Mouse (Mus musculus): ENCODE results near the gene Cfd. TPM values are rescaled to one million over a fixed set of nuclear protein-coding genes. Genes with fewer than 3 reads are reported as not detected.
A peak's percentile ranks its signal among the peaks of the same experiment; 100 is the strongest.

The Cfd gene
- total RNA-seq, 2 experiments from 2014 or later: not detected

DNA sequence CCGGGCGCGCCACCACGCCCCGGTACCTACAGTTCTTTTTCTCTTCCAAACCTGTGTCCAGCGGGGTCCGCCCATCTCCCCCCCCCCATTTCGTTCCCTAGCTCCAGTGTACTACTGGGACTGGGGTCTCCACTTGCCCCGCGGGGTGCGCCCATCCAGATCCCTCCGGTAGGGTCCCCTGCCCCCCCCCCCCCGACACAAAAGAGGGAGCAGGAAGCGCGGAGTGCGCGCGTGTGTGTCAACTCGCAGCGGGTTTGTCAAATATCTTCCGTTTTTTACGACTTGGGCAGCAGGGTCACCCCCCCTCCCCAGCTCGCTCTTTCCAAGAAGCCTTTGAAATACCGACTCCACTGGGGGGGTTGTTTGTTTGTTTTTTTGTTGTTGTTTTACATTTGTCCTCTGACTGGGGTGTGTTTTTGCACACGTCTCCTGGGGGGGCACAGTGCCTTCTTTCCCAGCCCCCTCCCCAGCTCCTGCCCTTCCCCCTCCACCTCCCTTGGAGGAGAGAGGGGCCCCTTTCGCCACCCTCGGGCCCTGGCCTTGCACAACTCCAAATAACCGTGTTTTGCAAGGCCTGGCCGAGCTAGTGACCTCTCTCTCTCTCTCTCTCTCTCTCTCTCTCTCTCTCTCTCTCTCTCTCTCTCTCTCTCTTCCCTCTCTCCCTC, 37.5 kb downstream of the Cfd start:
- no peak for DNase-seq (ENCODE audit: low spot score in 2 of 2)
- peak overlapping the region; percentile 96 for H3K27ac ChIP-seq
- H3K4me3 ChIP-seq: peak overlapping the region; percentile 90
- no peak for TF ChIP-seq CTCF (conservative IDR thresholded peaks at IDR 0.05)

DNA sequence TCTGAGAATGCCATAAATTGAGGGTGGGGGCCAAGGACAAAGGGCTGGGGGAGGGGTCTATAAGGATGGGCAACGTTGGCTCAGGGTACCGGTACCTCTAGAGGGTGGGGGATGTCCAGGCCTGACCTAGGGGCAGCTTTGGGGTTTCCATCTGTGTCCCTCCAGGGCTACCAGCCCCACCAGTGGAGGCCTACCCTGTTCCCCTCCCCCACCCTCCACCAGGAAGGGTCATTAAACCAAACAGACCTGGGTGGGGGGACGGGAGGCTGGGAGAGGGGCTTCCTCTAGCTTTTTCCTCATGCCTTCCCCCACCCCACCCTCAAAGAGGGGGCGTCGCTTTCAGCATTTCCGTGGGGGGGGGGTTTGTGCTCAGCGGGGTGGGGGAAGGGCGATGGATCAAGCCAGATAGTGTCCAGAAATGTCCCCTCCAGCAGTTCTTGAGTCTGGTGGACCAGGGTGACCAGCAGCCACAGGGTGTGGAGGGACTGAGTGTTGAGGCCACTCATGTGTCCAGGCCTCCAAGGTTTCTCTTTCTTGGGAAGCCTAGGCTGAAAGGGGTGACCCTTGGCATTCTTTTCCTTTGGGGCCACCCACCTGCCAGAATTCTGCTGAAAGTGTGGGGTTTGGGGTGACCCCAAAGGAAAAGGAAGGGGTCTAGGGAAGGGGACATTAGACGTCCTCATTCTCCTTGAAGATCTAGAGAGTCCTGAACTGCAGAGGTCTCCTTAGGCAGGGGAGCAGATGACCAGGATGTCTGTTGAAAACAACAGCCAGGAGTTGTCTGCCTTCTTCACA, 38.5 kb downstream of the Cfd start:
- H3K4me3 ChIP-seq: no peak overlapping the region
- H3K27ac ChIP-seq: no peak overlapping the region
- DNase-seq (ENCODE audit: low spot score in 2 of 2): no peak
- no peak for TF ChIP-seq CTCF (conservative IDR thresholded peaks at IDR 0.05)

DNA sequence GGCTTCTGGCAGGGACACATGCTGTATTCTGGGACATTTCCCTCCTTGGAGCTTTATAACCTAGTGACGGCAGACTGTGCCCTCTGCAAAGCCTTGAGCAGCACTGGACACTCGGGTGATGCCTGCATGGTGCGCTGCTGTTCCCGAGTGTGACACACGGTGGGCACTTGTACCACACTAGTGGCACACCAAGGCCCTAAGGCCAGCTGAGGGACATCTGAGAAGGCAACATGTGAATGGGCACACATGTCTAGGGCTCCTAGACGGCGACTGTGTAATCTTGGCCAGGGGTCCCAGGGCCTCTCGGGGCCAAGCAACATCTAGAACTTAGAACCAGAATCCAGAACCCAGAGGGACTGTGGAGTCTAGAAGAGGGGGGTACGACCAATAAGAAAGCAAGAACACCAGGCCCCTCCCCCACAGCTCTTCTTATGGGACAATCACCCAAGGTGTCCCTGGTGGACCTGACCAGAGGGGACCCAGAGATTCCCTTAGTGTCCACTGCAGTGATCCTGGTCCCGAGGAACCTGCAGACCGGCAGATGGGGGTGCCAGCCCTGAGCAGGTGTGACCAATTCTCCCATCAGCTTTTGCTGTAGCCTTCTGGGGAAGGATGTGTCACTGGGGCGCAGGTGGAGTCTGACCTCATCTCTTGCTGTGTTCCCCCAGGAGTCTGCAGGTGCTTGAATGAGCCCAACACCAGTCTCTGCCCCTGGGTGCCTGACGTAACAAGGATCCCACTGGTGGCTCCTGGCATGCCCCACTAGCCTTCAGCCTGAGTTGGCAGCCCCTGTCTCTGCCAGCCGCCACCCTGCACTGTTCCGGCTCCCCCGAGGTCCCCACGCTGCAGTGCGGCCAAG, 39.5 kb downstream of the Cfd start:
- TF ChIP-seq CTCF (conservative IDR thresholded peaks at IDR 0.05): no peak
- no peak overlapping the region for H3K27ac ChIP-seq
- DNase-seq (ENCODE audit: low spot score in 2 of 2): no peak
- H3K4me3 ChIP-seq: no peak overlapping the region

DNA sequence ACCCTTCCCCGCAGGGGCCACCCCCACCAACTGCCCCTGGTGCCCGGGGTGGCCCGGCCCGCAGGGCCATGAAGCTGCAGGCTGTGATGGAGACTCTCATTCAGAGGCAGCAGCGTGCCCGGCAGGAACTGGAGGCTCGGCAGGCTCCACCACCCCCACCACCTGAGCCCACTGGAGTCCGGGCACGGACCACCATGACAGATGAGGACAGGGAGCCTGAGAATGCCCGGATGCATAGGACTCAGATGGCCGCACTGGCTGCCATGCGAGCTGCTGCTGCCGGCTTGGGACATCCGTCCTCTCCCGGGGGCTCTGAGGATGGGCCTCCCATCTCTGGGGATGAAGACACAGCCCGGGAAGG, 40.2 kb downstream of the Cfd start:
- Histone ChIP-seq H3K27ac (no peak overlapping the region), H3K4me3 (no peak overlapping the region)
- DNase-seq (ENCODE audit: low spot score in 2 of 2): no peak
- no peak for TF ChIP-seq CTCF (conservative IDR thresholded peaks at IDR 0.05)

DNA sequence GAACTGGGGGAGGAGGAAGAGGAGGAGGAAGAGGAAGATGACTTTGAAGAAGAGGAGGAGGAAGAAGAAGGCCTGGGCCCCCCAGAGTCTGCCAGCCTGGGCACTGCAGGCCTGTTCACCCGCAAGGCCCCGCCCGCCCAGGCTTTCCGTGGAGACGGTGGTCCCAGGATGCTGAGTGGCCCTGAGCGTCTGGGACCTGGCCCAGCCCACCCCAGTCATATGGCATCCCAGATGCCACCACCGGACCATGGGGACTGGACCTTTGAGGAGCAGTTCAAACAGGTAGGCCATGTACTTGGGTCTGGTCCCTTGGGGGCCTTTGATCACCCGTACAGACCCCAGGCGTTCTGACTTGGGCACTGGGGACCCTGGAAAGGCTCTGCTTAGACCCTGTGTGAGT, 41.1 kb downstream of the Cfd start:
- no peak for DNase-seq (ENCODE audit: low spot score in 2 of 2)
- H3K4me3 ChIP-seq: no peak overlapping the region
- no peak for TF ChIP-seq CTCF (conservative IDR thresholded peaks at IDR 0.05)

DNA sequence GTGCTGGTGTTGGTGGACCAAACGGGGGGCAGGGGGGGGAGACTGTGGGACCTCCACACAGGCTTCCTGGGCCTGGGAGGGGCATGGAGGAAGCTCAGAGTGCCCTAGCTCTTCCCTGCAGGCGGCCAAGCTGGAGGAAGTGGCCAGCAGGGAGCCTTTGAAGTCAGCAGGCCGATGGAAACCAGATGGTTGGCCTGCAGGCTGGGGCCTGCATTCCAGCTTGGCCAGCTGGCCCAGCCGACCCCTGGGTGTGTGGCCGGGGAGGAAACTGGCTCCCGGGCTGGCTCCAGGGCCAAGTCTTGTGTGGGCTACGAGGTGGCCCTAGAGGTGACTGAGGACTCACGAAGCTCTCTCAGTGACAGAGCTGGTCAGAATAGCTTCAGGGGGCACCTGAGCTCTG, 42.1 kb downstream of the Cfd start:
- peak in 1 of 2 experiments; percentile 47 for DNase-seq (ENCODE audit: low spot score in 2 of 2)

More for the DNA sequence above, 41.1 kb downstream of the Cfd start:
- no peak overlapping the region for H3K27ac ChIP-seq

DNA sequence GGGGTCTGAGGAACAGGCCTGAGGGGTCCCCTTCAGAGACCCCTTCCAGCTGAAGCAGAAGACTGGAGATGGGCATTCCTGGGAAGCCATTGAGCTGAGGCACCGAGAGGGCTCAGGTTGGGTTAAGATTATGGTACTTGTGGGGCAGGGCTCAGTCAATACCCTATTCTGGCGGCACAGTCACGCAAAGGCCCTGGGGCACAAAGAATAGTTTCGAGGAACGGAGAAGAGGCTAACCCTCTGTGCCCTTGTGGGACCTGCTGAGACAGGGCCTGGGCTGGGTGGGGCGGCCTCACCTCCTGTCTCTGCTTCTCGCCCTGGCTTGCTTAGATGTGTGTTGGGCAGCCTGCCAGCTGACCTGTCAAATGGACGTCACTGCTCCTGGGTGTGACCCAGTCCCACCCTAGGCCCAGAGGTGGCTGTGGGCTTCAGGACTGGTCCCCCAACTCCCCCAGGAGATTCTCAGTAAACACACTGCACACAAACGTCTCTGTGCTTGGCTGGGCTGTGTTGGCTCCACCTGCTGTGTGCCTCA, 42.6 kb downstream of the Cfd start:
- DNase-seq (ENCODE audit: low spot score in 2 of 2): no peak
- no peak for TF ChIP-seq CTCF (conservative IDR thresholded peaks at IDR 0.05)
- H3K4me3 ChIP-seq: no peak overlapping the region
- H3K27ac ChIP-seq: peak overlapping the region; percentile 72; the same call in 1 of the 2 replicates

More for the DNA sequence above, 42.1 kb downstream of the Cfd start:
- TF ChIP-seq CTCF (conservative IDR thresholded peaks at IDR 0.05): peak; percentile 38
- Histone ChIP-seq H3K4me3 (no peak overlapping the region), H3K27ac (peak overlapping the region; percentile 72; the same call in 1 of the 2 replicates)

DNA sequence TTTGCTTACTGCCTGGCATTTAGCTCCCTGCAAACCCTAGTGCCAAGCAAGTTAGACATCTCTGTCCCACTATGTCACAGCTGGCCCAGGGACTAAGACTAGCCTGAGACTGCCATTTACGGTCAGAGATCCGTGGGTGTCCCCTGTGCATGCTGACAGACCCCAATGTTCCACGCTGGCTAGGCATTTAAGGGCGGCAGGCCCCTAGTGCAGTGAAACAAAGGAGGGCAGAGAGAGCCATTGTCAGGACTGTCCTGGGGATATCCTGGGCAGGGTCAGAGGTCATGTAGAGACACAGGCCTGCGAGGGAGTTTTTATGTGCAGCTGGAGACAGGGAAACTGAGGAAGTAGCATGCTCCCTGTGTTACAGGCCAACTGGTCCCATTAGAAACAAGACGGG, 43.2 kb downstream of the Cfd start:
- H3K4me3 ChIP-seq: no peak overlapping the region
- no peak for TF ChIP-seq CTCF (conservative IDR thresholded peaks at IDR 0.05)
- no peak for DNase-seq (ENCODE audit: low spot score in 2 of 2)
- H3K27ac ChIP-seq: peak overlapping the region; percentile 72; the same call in 1 of the 2 replicates

DNA sequence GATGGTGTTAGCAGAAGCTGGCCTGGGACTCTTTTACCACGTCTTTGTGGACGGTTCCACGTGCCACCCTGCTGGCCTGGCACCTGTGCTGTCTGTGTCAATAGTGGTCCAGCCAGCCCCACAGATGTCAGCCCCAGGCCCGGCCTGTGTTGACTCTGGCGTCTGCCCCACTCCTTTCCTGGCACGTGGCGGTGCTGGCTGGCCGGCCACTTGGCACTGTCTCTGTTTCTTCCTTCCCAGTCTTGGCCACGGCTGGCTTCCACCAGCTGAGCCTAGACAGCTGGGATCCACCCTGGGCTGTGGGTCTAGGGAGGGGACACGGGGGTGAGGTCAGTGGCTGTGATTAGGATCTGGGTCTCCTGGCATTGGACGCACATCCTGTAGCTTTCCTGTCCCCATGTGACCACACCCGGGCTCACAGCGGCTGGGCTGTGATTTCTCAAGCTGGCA, 43.6 kb downstream of the Cfd start:
- TF ChIP-seq CTCF (conservative IDR thresholded peaks at IDR 0.05): no peak
- DNase-seq (ENCODE audit: low spot score in 2 of 2): peak; percentile 64 to 67
- Histone ChIP-seq H3K27ac (peak overlapping the region; percentile 72; the same call in 1 of the 2 replicates), H3K4me3 (no peak overlapping the region)

DNA sequence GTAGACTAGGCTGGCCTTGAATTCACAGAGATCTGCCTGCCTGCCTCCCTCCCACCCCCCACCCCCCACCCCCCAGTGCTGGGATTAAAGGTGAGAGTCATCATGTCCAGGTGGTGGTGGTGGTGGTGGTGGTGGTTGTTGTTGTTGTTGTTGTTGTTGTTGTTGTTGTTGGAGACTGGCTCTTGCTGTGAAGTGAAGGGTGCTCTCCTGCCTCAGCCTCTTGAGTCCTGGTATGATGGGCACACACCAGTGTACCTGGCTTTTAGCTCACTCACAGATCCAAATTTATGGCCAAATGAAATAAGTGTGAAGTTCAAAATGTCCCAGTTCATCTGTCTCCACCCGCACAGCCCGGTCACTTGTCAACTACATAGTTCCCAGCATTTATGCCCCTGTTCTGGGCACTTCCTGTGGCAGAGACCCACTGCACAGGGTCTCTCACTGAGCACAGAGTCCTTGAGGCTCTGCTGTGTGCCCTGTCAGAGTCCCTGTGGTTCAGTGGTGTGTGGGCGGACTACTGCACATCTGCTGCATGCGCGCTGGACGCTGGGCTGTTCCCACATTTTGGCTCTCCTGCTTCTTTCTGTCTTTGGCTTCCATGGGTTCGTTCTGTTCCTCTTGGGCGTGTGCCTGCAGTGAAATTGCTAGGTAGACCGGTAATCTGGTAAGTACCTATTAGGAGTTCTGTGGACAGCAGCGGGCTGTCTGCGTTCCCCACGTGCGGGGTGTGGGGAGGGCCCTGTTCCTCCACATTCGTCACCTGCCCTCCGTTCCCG, 44.3 kb downstream of the Cfd start:
- DNase-seq (ENCODE audit: low spot score in 2 of 2): no peak
- TF ChIP-seq CTCF (conservative IDR thresholded peaks at IDR 0.05): no peak
- Histone ChIP-seq H3K4me3 (no peak overlapping the region), H3K27ac (no peak overlapping the region)

DNA sequence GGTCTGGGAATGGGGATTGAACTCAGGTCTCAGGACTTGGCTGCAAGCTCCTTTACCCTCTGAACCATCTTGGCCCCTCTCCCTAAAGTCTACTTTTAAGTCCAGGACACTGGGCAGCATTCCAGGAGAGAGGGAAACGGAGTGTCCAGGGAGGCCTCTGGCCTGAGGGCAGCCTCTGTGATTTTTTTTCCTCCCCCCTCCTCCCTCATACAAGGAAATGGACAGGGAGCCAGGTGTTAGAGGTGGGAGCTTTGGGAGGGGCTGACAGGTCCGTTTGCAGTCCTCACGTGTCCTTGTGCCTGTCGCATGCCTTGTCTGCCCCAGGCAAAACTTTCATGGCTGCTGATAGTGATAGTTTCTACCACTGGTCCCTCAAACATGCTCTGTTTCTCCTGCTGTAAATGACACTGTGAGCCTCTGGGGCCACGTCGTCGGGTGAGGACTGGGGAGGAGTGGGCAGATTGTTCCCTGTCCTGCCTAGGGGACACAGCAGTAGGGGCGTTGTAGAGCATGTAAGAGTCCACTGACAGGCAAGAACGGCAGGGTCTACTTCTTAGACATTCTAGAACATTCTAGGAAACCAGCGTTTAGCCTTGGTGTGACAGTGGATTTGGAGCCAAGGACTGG, 45.7 kb downstream of the Cfd start:
- no peak for DNase-seq (ENCODE audit: low spot score in 2 of 2)
- no peak for TF ChIP-seq CTCF (conservative IDR thresholded peaks at IDR 0.05)
- Histone ChIP-seq H3K27ac (no peak overlapping the region), H3K4me3 (no peak overlapping the region)
